Mouse (Mus musculus): ENCODE results near the gene Susd1. TPM values are rescaled to one million over a fixed set of nuclear protein-coding genes. Genes with fewer than 3 reads are reported as not detected.
A peak's percentile ranks its signal among the peaks of the same experiment; 100 is the strongest.

The Susd1 gene
- total RNA-seq, 2 experiments from 2014 or later = 2.3 to 4.1 TPM

DNA sequence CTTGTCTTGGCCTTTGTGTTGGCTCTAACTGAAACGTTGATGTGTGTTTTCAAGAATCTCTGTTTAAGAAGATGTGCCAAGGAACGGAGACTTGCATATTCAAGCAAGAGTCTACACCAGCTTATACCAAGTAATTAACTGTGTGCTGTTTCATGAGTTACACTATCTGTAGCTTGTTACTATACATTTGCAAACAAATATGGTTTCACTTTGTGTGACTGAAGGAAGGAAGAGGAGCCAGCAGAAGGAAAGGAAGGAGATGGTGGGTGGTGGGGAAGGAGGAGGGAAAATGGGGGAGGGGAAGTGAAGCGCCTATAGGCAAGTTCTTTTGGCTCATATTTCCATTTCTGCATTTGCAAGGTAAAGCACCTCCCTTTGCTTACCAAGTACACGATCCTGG is 58.0 kb downstream of the Susd1 start:
- DNase-seq = no peak

- no peak for DNase-seq
Observed at GRCm38 (mm10) chr4:59379876-59380275, 58.6 kb downstream of the Susd1 start.

DNA sequence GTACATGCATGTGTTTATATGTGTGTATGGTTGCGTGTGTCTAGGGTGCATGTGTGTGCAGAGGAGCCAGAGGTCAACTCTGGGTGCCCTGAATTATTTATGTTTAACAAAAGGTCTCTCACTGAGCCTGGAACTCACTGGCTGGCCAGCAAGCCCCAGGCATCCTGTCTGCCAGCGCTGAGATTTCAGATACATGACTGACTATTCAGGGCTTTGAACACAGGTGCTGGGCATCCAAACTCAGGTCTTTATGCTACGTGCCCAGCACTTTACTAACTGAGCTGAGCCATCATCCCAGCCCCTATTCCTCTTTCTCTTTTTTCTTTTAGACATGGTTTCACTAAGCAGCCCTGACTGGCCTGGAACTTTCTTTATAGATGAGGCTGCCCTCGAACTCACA is 59.8 kb downstream of the Susd1 start:
- DNase-seq = no peak

GRCm38 (mm10) chr4:59374271-59374938 is 64.0 kb downstream of the Susd1 start:
- DNase-seq = no peak

GRCm38 (mm10) chr4:59372546-59373157 is 65.8 kb downstream of the Susd1 start:
- DNase-seq = no peak

DNA sequence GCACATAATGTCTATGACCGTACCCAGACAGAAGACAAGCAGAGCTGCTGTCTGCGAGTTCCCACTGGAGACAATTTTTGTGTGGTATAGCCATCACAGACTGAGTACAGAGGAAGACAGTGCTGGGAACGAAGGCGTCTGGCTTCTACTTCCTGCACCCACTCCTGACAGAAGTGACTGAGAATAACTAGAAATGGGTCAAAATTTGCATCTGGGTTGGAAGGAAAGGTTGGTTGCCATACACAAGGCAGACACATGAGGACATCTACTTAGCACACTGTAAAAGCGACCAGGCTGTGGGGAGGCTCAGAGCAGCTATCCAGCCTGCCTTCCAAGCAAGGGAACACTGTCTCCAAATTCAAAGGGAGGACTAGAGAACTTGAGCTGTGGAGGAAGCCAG is 66.5 kb downstream of the Susd1 start:
- DNase-seq = no peak

GRCm38 (mm10) chr4:59369941-59370340 is 68.5 kb downstream of the Susd1 start:
- DNase-seq = no peak

- no peak for DNase-seq
Observed at GRCm38 (mm10) chr4:59368118-59368517, 70.3 kb downstream of the Susd1 start.

GRCm38 (mm10) chr4:59366206-59366605 is 72.2 kb downstream of the Susd1 start:
- DNase-seq = no peak

DNA sequence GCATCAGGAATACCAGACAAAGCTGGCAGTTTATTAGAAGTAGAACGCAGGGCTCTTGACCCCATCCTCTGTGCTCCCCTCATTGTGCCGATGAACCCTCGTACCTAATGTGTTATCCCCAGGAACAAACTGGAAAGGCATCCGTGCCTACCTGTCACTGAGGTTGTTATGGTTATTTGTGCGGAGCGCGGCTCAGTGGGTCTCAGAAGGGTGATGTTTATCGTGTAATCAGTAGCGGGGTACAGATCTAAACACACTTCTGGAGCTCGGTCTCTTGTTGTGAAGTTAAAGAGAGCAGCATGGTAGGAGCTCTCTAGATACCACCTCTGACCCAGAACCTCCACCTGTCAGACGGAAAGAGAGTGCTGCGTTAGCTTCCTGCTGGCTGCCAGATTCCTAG is 72.9 kb downstream of the Susd1 start:
- DNase-seq = no peak

GRCm38 (mm10) chr4:59364229-59365173 is 73.9 kb downstream of the Susd1 start:
- DNase-seq = peak; percentile 22 to 57

DNA sequence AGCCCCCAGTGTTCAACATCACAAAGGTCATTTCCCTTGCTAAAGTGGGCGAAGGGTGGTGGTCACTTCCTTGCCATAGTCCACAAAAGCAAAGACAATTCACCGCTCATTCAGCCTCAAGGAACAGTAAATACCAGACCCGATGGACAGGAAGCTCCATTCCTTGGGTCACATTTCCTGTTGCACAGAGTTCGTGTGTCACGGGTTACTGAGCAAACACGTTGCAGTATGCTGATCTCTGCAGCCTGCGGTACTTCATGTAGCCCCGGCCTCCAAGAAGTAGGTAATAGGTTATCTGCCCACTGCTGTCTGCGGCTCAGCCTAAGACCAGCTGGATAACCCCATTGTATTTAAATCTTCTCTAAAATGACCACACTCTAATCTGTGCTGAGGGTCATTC is 75.4 kb downstream of the Susd1 start:
- DNase-seq = no peak

- peak; percentile 85 to 87 for DNase-seq
Observed at GRCm38 (mm10) chr4:59360704-59361103, 77.7 kb downstream of the Susd1 start.

DNA sequence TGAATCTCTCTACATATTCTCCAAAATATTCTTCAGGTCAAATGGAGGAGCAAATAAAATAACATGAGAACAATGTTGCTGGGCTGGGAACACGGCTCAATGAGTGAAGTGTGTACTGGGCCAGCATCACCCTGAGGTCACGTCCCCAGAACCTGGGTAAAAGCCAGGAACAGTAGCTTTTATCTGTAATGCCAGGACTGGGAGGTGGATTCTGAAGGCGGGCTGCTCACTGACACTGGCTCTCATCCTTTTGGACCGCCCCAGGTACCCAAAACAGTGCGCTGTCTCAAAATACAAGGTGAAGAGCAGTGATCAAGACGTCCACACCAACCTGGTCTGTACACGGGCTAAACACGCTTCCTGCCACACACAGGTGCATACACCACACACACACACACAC is 78.5 kb downstream of the Susd1 start:
- DNase-seq = no peak

DNA sequence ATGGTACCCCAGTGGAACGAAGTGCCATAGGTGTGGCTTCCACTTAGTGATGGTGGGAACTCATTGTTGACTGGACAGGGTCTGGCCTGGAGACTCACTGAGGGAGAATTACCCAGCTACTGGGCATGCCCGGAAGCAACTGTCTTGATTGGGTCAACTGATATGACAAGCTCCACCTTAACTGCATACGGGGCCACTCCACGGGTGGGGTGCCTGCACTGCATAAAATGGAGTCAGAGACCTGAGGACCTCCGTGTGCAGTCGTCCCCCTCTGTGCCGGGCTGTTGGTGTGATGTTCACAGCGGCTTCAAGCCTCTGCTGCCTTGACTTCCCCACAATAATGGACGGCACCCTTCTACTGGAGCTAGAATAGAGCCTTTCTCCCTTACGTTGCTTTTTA is 79.5 kb downstream of the Susd1 start:
- DNase-seq = no peak

DNA sequence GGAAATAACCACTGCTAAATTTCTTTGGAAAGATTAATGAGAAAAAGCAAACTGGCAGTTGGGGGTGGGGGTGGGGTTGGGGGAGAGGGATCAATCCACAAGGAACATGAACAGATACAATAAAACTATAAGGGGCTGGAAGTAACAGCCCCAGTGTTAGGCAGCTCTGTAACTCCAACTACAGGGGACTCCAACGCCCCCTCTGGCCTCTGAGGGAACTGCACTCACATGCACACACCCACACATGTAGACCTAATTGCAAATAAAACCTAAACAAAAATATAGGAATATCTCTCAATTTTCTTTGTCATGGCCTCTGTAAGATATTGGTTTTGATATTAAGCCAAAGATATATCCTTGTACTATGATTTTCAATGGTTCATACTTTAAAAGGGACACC is 83.0 kb downstream of the Susd1 start:
- DNase-seq = no peak

GRCm38 (mm10) chr4:59354666-59355065 is 83.8 kb downstream of the Susd1 start:
- peak; percentile 38 to 43 for DNase-seq

DNA sequence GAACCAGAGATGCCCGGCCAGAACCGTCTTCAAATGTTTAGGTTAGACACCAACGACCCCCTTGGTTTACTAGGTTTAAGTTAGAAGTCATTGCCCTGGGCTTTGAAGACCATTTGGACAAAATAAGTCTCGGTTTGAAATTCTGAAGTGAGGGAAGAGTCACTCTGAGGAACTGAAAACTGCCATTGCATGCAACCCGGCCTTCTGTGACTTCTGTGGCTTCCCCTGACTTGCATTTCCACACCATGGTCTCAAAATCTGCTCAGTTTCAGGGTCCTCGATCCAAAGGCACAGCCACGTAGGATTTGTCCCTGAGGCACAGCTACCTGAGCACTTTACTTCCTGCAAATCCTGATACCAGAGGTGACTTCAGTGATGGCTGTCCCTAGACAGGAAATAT is 86.5 kb downstream of the Susd1 start:
- DNase-seq = no peak

DNA sequence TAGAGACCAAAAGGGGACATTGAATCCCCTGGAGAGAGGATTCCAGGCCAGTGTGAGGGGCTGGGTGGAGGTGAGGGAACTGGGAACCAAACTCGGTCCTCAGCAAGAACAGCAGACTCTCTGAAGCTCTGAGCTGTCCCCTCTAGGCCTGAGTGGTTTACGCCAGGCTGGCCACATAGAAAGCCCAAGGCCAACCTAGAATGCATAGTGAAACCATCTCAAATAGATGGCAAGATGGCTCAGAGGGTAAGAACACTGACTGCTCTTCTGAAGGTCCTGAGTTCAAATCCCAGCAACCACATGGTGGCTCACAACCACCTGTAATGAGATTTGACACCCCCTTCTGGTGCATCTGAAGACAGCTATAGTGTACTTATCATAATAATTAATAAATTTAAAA is 88.1 kb downstream of the Susd1 start:
- no peak for DNase-seq

DNA sequence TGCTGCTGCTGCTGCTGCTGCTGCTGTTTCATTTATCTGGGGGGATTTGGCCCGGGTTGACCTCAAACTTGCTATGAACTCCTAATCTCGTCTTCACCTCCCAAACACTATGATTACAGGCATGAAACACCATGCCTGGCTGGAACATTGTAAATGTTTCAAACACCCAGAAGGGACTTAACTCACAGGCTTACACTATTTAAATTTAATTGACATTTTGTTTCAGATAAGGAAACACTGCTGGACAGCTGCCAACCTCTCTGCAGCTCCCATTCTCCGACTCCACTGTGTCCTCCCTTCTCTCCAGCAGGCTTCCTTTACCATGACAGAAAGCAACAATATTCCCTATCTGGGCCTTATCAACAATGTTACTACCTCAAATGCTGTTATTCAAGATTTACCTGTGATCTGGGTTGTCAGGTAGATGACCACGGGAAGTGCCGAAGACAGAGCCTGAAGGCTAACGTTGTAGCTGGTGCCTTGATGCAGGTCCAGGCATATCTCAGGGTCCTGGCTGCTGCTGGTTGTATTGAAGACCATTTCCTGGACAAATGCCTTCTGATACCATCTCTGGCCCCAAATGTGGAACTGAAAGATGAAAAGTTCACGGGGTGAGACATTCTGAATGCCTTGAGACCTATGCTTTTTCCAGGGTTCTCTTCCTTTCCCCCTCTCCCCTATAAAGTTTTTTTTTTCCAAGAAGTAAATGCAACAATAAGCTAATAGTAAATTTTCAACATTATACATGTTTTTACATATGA is 88.8 kb downstream of the Susd1 start:
- DNase-seq = no peak

- DNase-seq = peak; percentile 93 to 95
Observed at GRCm38 (mm10) chr4:59340714-59341113, 97.7 kb downstream of the Susd1 start.

- no peak for DNase-seq
Observed at GRCm38 (mm10) chr4:59340046-59340445, 98.4 kb downstream of the Susd1 start.

All from adrenal gland, postnatal 36 days (tissue).